Mouse (Mus musculus): ENCODE measurements at regions not wholly inside any gene's neighbourhood (a gene's known extent, or its start where the extent isn't known, plus 50 kb on each side); places are given as distances from the start of the nearest gene placed in this dataset.

DNA sequence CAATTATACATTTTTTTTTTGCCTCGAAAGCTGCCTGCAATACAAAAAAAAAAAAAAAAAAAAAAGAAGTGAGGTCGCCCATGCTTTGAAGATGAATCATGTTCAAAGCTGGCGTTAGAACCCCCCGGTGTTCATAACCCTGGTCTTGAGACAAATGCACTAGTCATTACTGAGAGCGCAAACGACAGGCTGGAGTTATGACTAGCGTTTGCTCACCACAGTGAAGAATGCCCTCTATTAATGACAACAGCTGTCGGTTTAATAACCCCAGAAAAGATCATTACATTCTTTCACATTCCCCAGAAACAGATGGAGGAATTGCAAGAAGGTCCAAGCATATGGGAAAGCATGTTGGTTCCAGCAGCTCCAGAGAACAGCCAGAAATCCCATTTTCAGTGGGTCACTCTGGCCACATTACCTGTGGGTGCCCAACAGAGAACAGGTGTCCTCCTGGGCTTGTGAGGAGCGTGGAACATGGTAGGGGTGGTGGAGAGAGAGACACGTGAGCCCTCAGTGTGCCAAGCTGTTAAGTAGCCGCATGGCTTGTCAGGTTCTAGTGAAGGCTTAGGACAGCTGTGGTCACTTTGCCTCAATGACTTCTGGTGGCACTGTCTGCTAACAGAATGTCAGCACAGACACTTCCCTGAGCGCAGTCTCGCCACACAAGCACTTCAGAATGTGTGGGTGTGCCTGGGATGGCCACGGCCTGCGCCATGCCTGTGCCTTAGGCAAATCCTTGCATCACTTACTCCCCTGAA lies 60.4 kb downstream of the Aipl1 start:
- ATAC-seq (ENCODE audit: low FRiP score, low TSS enrichment) (no peak), DNase-seq (ENCODE audit: low spot score) (no peak)
- Histone ChIP-seq H3K9ac (ENCODE audit: low read length) (no peak overlapping the region), H3K4me1 (replicated peaks; ENCODE audit: control insufficient read depth, insufficient read depth) (no peaks in the 10 kb centered on the region), H3K4me3 (ENCODE audit: low read depth, low read length) (no peak overlapping the region), H3K9me3 (ENCODE audit: control insufficient read depth, low read length) (no peaks in the 10 kb centered on the region), H3K4me2 (replicated peaks; ENCODE audit: low read depth) (no peak overlapping the region), H3K27me3 (ENCODE audit: control insufficient read depth, insufficient read depth, low read length) (no peaks in the 10 kb centered on the region), H3K36me3 (ENCODE audit: control insufficient read depth, insufficient read depth, low read length) (no peaks in the 10 kb centered on the region), H3K27ac (replicated peaks) (no peak overlapping the region)
- 73% methylated on average over 15 of the region's 15 CpGs for WGBS
- TF ChIP-seq CTCF (IDR thresholded peaks at IDR 0.05; ENCODE audit: low read depth): no peak
- no peak for TF ChIP-seq EP300 (optimal IDR thresholded peaks at IDR 0.05)

DNA sequence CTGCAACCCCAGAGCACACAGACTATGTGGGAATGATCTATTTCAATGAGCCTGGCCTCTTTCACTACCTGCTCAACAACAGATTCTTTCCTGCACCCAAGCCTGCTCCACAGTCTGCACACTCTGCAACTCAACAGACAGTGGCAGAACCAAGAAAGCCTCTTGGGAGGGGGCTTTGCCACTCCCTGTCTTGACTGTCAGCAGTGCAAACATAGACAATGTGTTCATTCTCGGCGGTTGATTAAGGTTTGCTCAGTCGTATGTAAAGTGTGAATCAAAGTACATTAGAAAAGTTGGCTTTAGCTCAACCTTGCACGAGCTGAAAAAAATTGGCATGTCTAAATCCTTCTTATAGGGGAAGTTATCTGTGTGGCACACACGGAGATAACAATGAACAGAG lies 66.0 kb downstream of the Aipl1 start:
- Histone ChIP-seq H3K27ac (replicated peaks) (no peak overlapping the region), H3K9me3 (ENCODE audit: control insufficient read depth, low read length) (no peaks in the 10 kb centered on the region), H3K4me1 (replicated peaks; ENCODE audit: control insufficient read depth, insufficient read depth) (no peaks in the 10 kb centered on the region), H3K4me3 (ENCODE audit: low read depth, low read length) (no peak overlapping the region), H3K4me2 (replicated peaks; ENCODE audit: low read depth) (no peak overlapping the region), H3K36me3 (ENCODE audit: control insufficient read depth, insufficient read depth, low read length) (no peaks in the 10 kb centered on the region), H3K9ac (ENCODE audit: low read length) (no peak overlapping the region), H3K27me3 (ENCODE audit: control insufficient read depth, insufficient read depth, low read length) (no peaks in the 10 kb centered on the region)
- TF ChIP-seq EP300 (optimal IDR thresholded peaks at IDR 0.05): no peak
- no peak for TF ChIP-seq CTCF (IDR thresholded peaks at IDR 0.05; ENCODE audit: low read depth)
- no peak for ATAC-seq (ENCODE audit: low FRiP score, low TSS enrichment)
- WGBS: 43% methylated on average over 5 of the region's 5 CpGs
- DNase-seq (ENCODE audit: low spot score): no peak

GRCm38 (mm10) chr11:71962306-71962705 lies 75.0 kb downstream of the Aipl1 start:
- H3K9ac ChIP-seq (ENCODE audit: low read length): no peak overlapping the region
- WGBS: 62% methylated on average over 3 of the region's 3 CpGs
- TF ChIP-seq CTCF (IDR thresholded peaks at IDR 0.05; ENCODE audit: low read depth) (no peak), EP300 (optimal IDR thresholded peaks at IDR 0.05) (no peak)
- no peaks in the 10 kb centered on the region for H3K36me3 ChIP-seq (ENCODE audit: control insufficient read depth, insufficient read depth, low read length)
- no peak overlapping the region for H3K4me3 ChIP-seq (ENCODE audit: low read depth, low read length)
- ATAC-seq (ENCODE audit: low FRiP score, low TSS enrichment): no peak
- H3K27me3 ChIP-seq (ENCODE audit: control insufficient read depth, insufficient read depth, low read length): no peaks in the 10 kb centered on the region
- DNase-seq (ENCODE audit: low spot score): no peak
- H3K27ac ChIP-seq (replicated peaks): no peak overlapping the region
- no peaks in the 10 kb centered on the region for H3K9me3 ChIP-seq (ENCODE audit: control insufficient read depth, low read length)
- H3K4me1 ChIP-seq (replicated peaks; ENCODE audit: control insufficient read depth, insufficient read depth): no peaks in the 10 kb centered on the region
- H3K4me2 ChIP-seq (replicated peaks; ENCODE audit: low read depth): no peak overlapping the region

DNA sequence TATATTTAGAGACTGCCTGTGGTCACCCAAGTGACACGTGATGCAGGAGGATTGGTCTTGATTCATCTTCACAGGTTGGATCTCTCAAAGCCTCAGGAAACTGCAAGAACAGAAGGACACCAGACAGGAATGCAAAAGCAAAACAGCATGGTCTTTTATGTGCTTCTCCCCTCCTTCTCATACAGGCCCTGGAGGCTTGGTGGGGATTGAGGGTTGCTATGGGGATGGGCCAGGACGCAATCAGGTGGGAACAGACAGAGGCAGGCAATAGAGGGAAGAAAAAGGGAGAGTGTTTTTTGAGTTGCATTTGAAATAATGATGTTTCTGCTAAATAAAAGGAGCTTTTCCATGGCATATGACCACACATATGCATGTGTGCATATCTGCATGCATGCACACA lies 84.8 kb downstream of the Aipl1 start:
- Histone ChIP-seq H3K4me1 (replicated peaks; ENCODE audit: control insufficient read depth, insufficient read depth) (no peaks in the 10 kb centered on the region), H3K9ac (ENCODE audit: low read length) (no peak overlapping the region), H3K36me3 (ENCODE audit: control insufficient read depth, insufficient read depth, low read length) (no peaks in the 10 kb centered on the region), H3K9me3 (ENCODE audit: control insufficient read depth, low read length) (no peaks in the 10 kb centered on the region), H3K27me3 (ENCODE audit: control insufficient read depth, insufficient read depth, low read length) (no peaks in the 10 kb centered on the region), H3K4me2 (replicated peaks; ENCODE audit: low read depth) (no peak overlapping the region), H3K27ac (replicated peaks) (no peak overlapping the region), H3K4me3 (ENCODE audit: low read depth, low read length) (no peak overlapping the region)
- no peak for DNase-seq (ENCODE audit: low spot score)
- TF ChIP-seq EP300 (optimal IDR thresholded peaks at IDR 0.05): no peak
- no peak for TF ChIP-seq CTCF (IDR thresholded peaks at IDR 0.05; ENCODE audit: low read depth)
- no peak for ATAC-seq (ENCODE audit: low FRiP score, low TSS enrichment)
- WGBS: 73% methylated on average over 2 of the region's 2 CpGs

GRCm38 (mm10) chr11:71947161-71947560 lies 90.1 kb downstream of the Aipl1 start:
- Histone ChIP-seq H3K4me3 (ENCODE audit: low read depth, low read length) (no peak overlapping the region), H3K36me3 (ENCODE audit: control insufficient read depth, insufficient read depth, low read length) (no peaks in the 10 kb centered on the region), H3K4me2 (replicated peaks; ENCODE audit: low read depth) (no peak overlapping the region), H3K9ac (ENCODE audit: low read length) (no peak overlapping the region), H3K27me3 (ENCODE audit: control insufficient read depth, insufficient read depth, low read length) (no peaks in the 10 kb centered on the region), H3K4me1 (replicated peaks; ENCODE audit: control insufficient read depth, insufficient read depth) (no peaks in the 10 kb centered on the region), H3K9me3 (ENCODE audit: control insufficient read depth, low read length) (no peaks in the 10 kb centered on the region), H3K27ac (replicated peaks) (no peak overlapping the region)
- DNase-seq (ENCODE audit: low spot score) (no peak), ATAC-seq (ENCODE audit: low FRiP score, low TSS enrichment) (no peak)
- WGBS: 92% methylated on average over 5 of the region's 5 CpGs
- TF ChIP-seq EP300 (optimal IDR thresholded peaks at IDR 0.05) (no peak), CTCF (IDR thresholded peaks at IDR 0.05; ENCODE audit: low read depth) (no peak)

GRCm38 (mm10) chr11:71945098-71945413 lies 92.3 kb downstream of the Aipl1 start:
- Histone ChIP-seq H3K4me3 (ENCODE audit: low read depth, low read length) (no peak overlapping the region), H3K36me3 (ENCODE audit: control insufficient read depth, insufficient read depth, low read length) (no peaks in the 10 kb centered on the region), H3K9ac (ENCODE audit: low read length) (no peak overlapping the region), H3K4me1 (replicated peaks; ENCODE audit: control insufficient read depth, insufficient read depth) (no peaks in the 10 kb centered on the region), H3K27me3 (ENCODE audit: control insufficient read depth, insufficient read depth, low read length) (no peaks in the 10 kb centered on the region), H3K27ac (replicated peaks) (no peak overlapping the region), H3K9me3 (ENCODE audit: control insufficient read depth, low read length) (no peaks in the 10 kb centered on the region), H3K4me2 (replicated peaks; ENCODE audit: low read depth) (no peak overlapping the region)
- no peak for ATAC-seq (ENCODE audit: low FRiP score, low TSS enrichment)
- TF ChIP-seq CTCF (IDR thresholded peaks at IDR 0.05; ENCODE audit: low read depth) (no peak), EP300 (optimal IDR thresholded peaks at IDR 0.05) (no peak)
- DNase-seq (ENCODE audit: low spot score): no peak

All from stomach, postnatal 0 days (tissue).